Comparison of ENCODE assay signal across 10 mouse cellular contexts in genomic region chr6:140766365-140766764, GRCm38 (mm10). TPM values are rescaled to one million over a fixed set of nuclear protein-coding genes. Genes with fewer than 3 reads are reported as not detected.
A peak's percentile ranks its signal among the peaks of the same experiment; 100 is the strongest.
DNase-seq lines count a peak whose midpoint lies in the region; ATAC-seq lines count a peak whose summit lies in the region.
"Had no signal": no experiment of that assay in that cellular context is flagged by ENCODE, and none has a peak within 500 bp of the region (broad histone marks: within the 10 kb centered on the region; RNA-seq: fewer than 3 reads in every experiment).

No protein-coding gene starts in this region.

- no peaks in the 10 kb centered on the region for H3K9me3 ChIP-seq in heart, embryonic 10.5 days
- H3K9me3 ChIP-seq in forebrain, embryonic 12.5 days: no peaks in the 10 kb centered on the region
- H3K9me3 ChIP-seq: limb, embryonic 13.5 days had no signal

- H3K27ac ChIP-seq in heart, embryonic 10.5 days: no peak overlapping the region
- H3K27ac ChIP-seq in forebrain, embryonic 12.5 days: no peak overlapping the region
- H3K27ac ChIP-seq: limb, embryonic 13.5 days had no signal

- DNase-seq in heart, adult 8-10 months (ENCODE audit: low spot score): peak; percentile 42
- no peak for DNase-seq in heart, embryonic 10.5 days (ENCODE audit: low spot score)
- DNase-seq in urinary bladder, postnatal 14 days (ENCODE audit: low spot score): peak; percentile 26
- no peak for DNase-seq in urinary bladder, adult 2 months (ENCODE audit: low spot score)
- peak; percentile 72 to 73 for DNase-seq in cerebellum, postnatal 14 days
- peak; percentile 5 to 29 for DNase-seq in kidney, adult 8-10 months
- peak; percentile 40 for DNase-seq in lung, postnatal 25 days (ENCODE audit: low spot score)

- H3K9ac ChIP-seq in forebrain, embryonic 12.5 days: no peak overlapping the region
- H3K9ac ChIP-seq: limb, embryonic 13.5 days had no signal

- H3K4me3 ChIP-seq in heart, embryonic 10.5 days: no peak overlapping the region
- H3K4me3 ChIP-seq in forebrain, embryonic 12.5 days (replicated peaks): no peak overlapping the region
- H3K4me3 ChIP-seq: limb, embryonic 13.5 days had no signal

- no peak for ATAC-seq in forebrain, embryonic 12.5 days (ENCODE audit: low FRiP score)

- H3K4me2 ChIP-seq in forebrain, embryonic 12.5 days: no peak overlapping the region
- H3K4me2 ChIP-seq: limb, embryonic 13.5 days had no signal

- no peaks in the 10 kb centered on the region for H3K36me3 ChIP-seq in heart, embryonic 10.5 days
- no peaks in the 10 kb centered on the region for H3K36me3 ChIP-seq in forebrain, embryonic 12.5 days (replicated peaks)
- H3K36me3 ChIP-seq: limb, embryonic 13.5 days had no signal

- no peaks in the 10 kb centered on the region for H3K27me3 ChIP-seq in heart, embryonic 10.5 days (ENCODE audit: insufficient read depth, poor library complexity, severe bottlenecking)
- no peaks in the 10 kb centered on the region for H3K27me3 ChIP-seq in forebrain, embryonic 12.5 days
- H3K27me3 ChIP-seq: limb, embryonic 13.5 days had no signal

- 41% methylated on average over 9 of the region's 9 CpGs for WGBS in heart, embryonic 10.5 days
- WGBS in forebrain, embryonic 12.5 days: 48% methylated on average over 9 of the region's 9 CpGs

- H3K4me1 ChIP-seq in heart, embryonic 10.5 days: peaks cover 4% of the 10 kb centered on the region; the same call in 1 of the 2 replicates
- peaks cover 15% of the 10 kb centered on the region for H3K4me1 ChIP-seq in forebrain, embryonic 12.5 days

RNA-seq across cellular contexts. Expression of gene Gm11077, which starts 37.3 kb away (rescaled TPM):
- total RNA-seq in heart, adult 8-10 months (2022): not detected
- not detected in 2 replicates for polyA plus RNA-seq in heart, embryonic 10.5 days (2016; fragmentation: Nextera tagmentation; extraction: Ambion mirVana)
- polyA plus RNA-seq in urinary bladder, adult 2 months (2012; rRNA removed): not detected in 2 replicates
- not detected in 2 replicates for polyA plus RNA-seq in forebrain, embryonic 12.5 days (2016; fragmentation: Nextera tagmentation; extraction: Ambion mirVana)
- polyA plus RNA-seq: limb, embryonic 13.5 days; testis, adult 2 months had no signal

Comparison
In these comparisons a context has a peak if more than half of its experiments do, and no peak if none do; other contexts are left out.
1. DNase-seq: peak in heart, adult 8-10 months (single experiment), urinary bladder, postnatal 14 days (single experiment), cerebellum, postnatal 14 days (2 of 2), kidney, adult 8-10 months (2 of 2) and lung, postnatal 25 days (single experiment); none in heart, embryonic 10.5 days (single experiment) and urinary bladder, adult 2 months (single experiment).